Mouse (Mus musculus) left cerebral cortex, adult 18-20 months (tissue): ENCODE measurements around the gene 1700028J19Rik. TPM values are rescaled to one million over a fixed set of nuclear protein-coding genes. Genes with fewer than 3 reads are reported as not detected.
A peak's percentile ranks its signal among the peaks of the same experiment; 100 is the strongest.

ENCODE experiments used
- DNase-seq, 2 experiments: peaks; one replicate each; pipeline ENCODE4 v3.0.0; 2021 to 2022; ENCODE audit warnings: low spot score in 2 of 2, mixed read lengths in 1 of 2
- long read RNA-seq, 2 experiments: library from polyadenylated mRNA; stranded (forward); transcript quantifications; one replicate each; pipeline ENCODE4 v2.0.0; 2021
- total RNA-seq, 2 experiments: library from RNA; stranded (reverse); gene quantifications; 2 replicates each; pipeline ENCODE4 v1.2.3; 2021

Gene 1700028J19Rik
- 1 to 10 TPM; 1.1 to 1.2 TPM for total RNA-seq
- long read RNA-seq, experiment 1: 0 reads
- long read RNA-seq, experiment 2, partial matches to known transcripts: 0 of 2 reads
- long read RNA-seq, experiment 2, other reads (novel, unspliced or antisense): 2 of 2 reads

GRCm38 (mm10) chr7:44246055-44246983 is at the start of gene 1700028J19Rik, which contains the start of gene 2410002F23Rik:
Gene 1700028J19Rik, minus strand, starts transcription at chr7:44246695.
Gene 2410002F23Rik, plus strand, starts transcription at chr7:44246722.
- peak; percentile 87 to 90 for DNase-seq

GRCm38 (mm10) chr7:44291418-44291817 is 44.9 kb upstream of the 1700028J19Rik start:
- DNase-seq: no peak

GRCm38 (mm10) chr7:44290986-44291385 is 44.5 kb upstream of the 1700028J19Rik start:
- no peak for DNase-seq

GRCm38 (mm10) chr7:44287760-44288159 is 41.3 kb upstream of the 1700028J19Rik start:
- DNase-seq: no peak

- DNase-seq: no peak
Observed at GRCm38 (mm10) chr7:44281586-44281985, 35.1 kb upstream of the 1700028J19Rik start.

GRCm38 (mm10) chr7:44280959-44281358 is 34.5 kb upstream of the 1700028J19Rik start:
- no peak for DNase-seq

GRCm38 (mm10) chr7:44277250-44277622 is 30.7 kb upstream of the 1700028J19Rik start:
- DNase-seq: peak; percentile 66 to 80

- no peak for DNase-seq
Observed at GRCm38 (mm10) chr7:44276461-44277249, 30.2 kb upstream of the 1700028J19Rik start.

- no peak for DNase-seq
Observed at GRCm38 (mm10) chr7:44275546-44275945, 29.1 kb upstream of the 1700028J19Rik start.

GRCm38 (mm10) chr7:44274096-44274495 is 27.6 kb upstream of the 1700028J19Rik start:
- no peak for DNase-seq

GRCm38 (mm10) chr7:44273446-44273845 is 27.0 kb upstream of the 1700028J19Rik start:
- no peak for DNase-seq

GRCm38 (mm10) chr7:44272546-44272945 is 26.1 kb upstream of the 1700028J19Rik start:
- no peak for DNase-seq

GRCm38 (mm10) chr7:44271309-44271708 is 24.8 kb upstream of the 1700028J19Rik start:
- no peak for DNase-seq

- no peak for DNase-seq
Observed at GRCm38 (mm10) chr7:44269397-44269796, 22.9 kb upstream of the 1700028J19Rik start.

- DNase-seq: no peak
Observed at GRCm38 (mm10) chr7:44268117-44268516, 21.6 kb upstream of the 1700028J19Rik start.

GRCm38 (mm10) chr7:44262791-44263643 is 16.5 kb upstream of the 1700028J19Rik start:
- DNase-seq: peak; percentile 96 to 99

- no peak for DNase-seq
Observed at GRCm38 (mm10) chr7:44261147-44261546, 14.7 kb upstream of the 1700028J19Rik start, which contains the start of gene Gm15517. Gene Gm15517, plus strand, starts transcription at chr7:44261447.

- DNase-seq: no peak
Observed at GRCm38 (mm10) chr7:44260410-44260809, 13.9 kb upstream of the 1700028J19Rik start.

- DNase-seq: no peak
Observed at GRCm38 (mm10) chr7:44257278-44257677, 10.8 kb upstream of the 1700028J19Rik start, which contains the start of gene Acp4. Gene Acp4, minus strand, starts transcription at chr7:44257378.

- no peak for DNase-seq
Observed at GRCm38 (mm10) chr7:44254930-44255329, 8.4 kb upstream of the 1700028J19Rik start.
